14 mouse cellular contexts compared by ENCODE assay signal in genomic region chr4:138330264-138330671, GRCm38 (mm10). TPM values are rescaled to one million over a fixed set of nuclear protein-coding genes. Genes with fewer than 3 reads are reported as not detected.
DNase-seq lines count a peak whose midpoint lies in the region; ATAC-seq lines count a peak whose summit lies in the region.
"Had no signal": no experiment of that assay in that cellular context is flagged by ENCODE, and none has a peak within 500 bp of the region (broad histone marks: within the 10 kb centered on the region; RNA-seq: fewer than 3 reads in every experiment).

No protein-coding gene starts in this region.

- H3K27ac ChIP-seq in forebrain, embryonic 13.5 days: no peak overlapping the region
- no peak overlapping the region for H3K27ac ChIP-seq in forebrain, embryonic 14.5 days (ENCODE audit: low read depth, low read length)
- H3K27ac ChIP-seq in limb, embryonic 11.5 days (replicated peaks; ENCODE audit: low read depth, low read length): no peak overlapping the region
- H3K27ac ChIP-seq in limb, embryonic 10.5 days: no peak overlapping the region
- H3K27ac ChIP-seq in midbrain, embryonic 13.5 days: peak overlapping the region; percentile 35; the same call in 1 of the 2 replicates
- H3K27ac ChIP-seq: embryonic facial prominence, embryonic 13.5 days; lung, embryonic 15.5 days had no signal

- no peak for ATAC-seq in forebrain, embryonic 13.5 days
- no peak for ATAC-seq in forebrain, embryonic 14.5 days
- ATAC-seq in limb, embryonic 11.5 days (ENCODE audit: insufficient number of reproducible peaks, low FRiP score, low TSS enrichment, low read depth): no peak
- ATAC-seq in midbrain, embryonic 13.5 days: no peak
- no peak for ATAC-seq in inflammation-experienced regulatory T-cells, adult 6 months

- no peaks in the 10 kb centered on the region for H3K36me3 ChIP-seq in forebrain, embryonic 13.5 days (ENCODE audit: poor library complexity, severe bottlenecking)
- H3K36me3 ChIP-seq in forebrain, embryonic 14.5 days (ENCODE audit: control insufficient read depth, insufficient read depth, low read length): no peaks in the 10 kb centered on the region
- H3K36me3 ChIP-seq in limb, embryonic 11.5 days (ENCODE audit: control insufficient read depth, insufficient read depth, low read length): no peaks in the 10 kb centered on the region
- H3K36me3 ChIP-seq in limb, embryonic 10.5 days: no peaks in the 10 kb centered on the region
- H3K36me3 ChIP-seq in midbrain, embryonic 13.5 days: no peaks in the 10 kb centered on the region
- H3K36me3 ChIP-seq: embryonic facial prominence, embryonic 13.5 days; lung, embryonic 15.5 days had no signal

- WGBS in forebrain, embryonic 13.5 days: 18% methylated on average over 15 of the region's 15 CpGs
- 11% methylated on average over 15 of the region's 15 CpGs for WGBS in forebrain, embryonic 14.5 days
- WGBS in limb, embryonic 11.5 days: 24% methylated on average over 15 of the region's 15 CpGs
- 40% methylated on average over 15 of the region's 15 CpGs for WGBS in limb, embryonic 10.5 days
- 12% methylated on average over 15 of the region's 15 CpGs for WGBS in midbrain, embryonic 13.5 days

- no peak overlapping the region for H3K4me3 ChIP-seq in forebrain, embryonic 13.5 days
- H3K4me3 ChIP-seq in forebrain, embryonic 14.5 days (ENCODE audit: low read depth, low read length): no peak overlapping the region
- no peak overlapping the region for H3K4me3 ChIP-seq in limb, embryonic 11.5 days (ENCODE audit: low read depth, low read length)
- no peak overlapping the region for H3K4me3 ChIP-seq in limb, embryonic 10.5 days
- no peak overlapping the region for H3K4me3 ChIP-seq in midbrain, embryonic 13.5 days (replicated peaks)
- H3K4me3 ChIP-seq: embryonic facial prominence, embryonic 13.5 days; lung, embryonic 15.5 days had no signal

- 0 out of 2 replicates have a peak overlapping the region, but pooled peaks have one; percentile 1 for H3K4me2 ChIP-seq in forebrain, embryonic 13.5 days
- H3K4me2 ChIP-seq in forebrain, embryonic 14.5 days (ENCODE audit: low read length): no peak overlapping the region
- H3K4me2 ChIP-seq in limb, embryonic 11.5 days (ENCODE audit: low read depth, severe bottlenecking): no peak overlapping the region
- 0 out of 2 replicates have a peak overlapping the region, but pooled peaks have one; percentile 2 for H3K4me2 ChIP-seq in midbrain, embryonic 13.5 days (replicated peaks)
- H3K4me2 ChIP-seq: embryonic facial prominence, embryonic 13.5 days; lung, embryonic 15.5 days had no signal

- no peak overlapping the region for H3K9ac ChIP-seq in forebrain, embryonic 13.5 days
- H3K9ac ChIP-seq in forebrain, embryonic 14.5 days (ENCODE audit: low read length): no peak overlapping the region
- H3K9ac ChIP-seq in limb, embryonic 11.5 days (ENCODE audit: low read length): no peak overlapping the region
- H3K9ac ChIP-seq in midbrain, embryonic 13.5 days (replicated peaks): no peak overlapping the region
- H3K9ac ChIP-seq: embryonic facial prominence, embryonic 13.5 days; lung, embryonic 15.5 days had no signal

- peaks cover 2% of the 10 kb centered on the region; the same call in 1 of the 2 replicates for H3K4me1 ChIP-seq in forebrain, embryonic 13.5 days
- H3K4me1 ChIP-seq in forebrain, embryonic 14.5 days (ENCODE audit: control insufficient read depth, insufficient read depth, low read length): no peaks in the 10 kb centered on the region; the same call in 1 of the 2 replicates
- no peaks in the 10 kb centered on the region for H3K4me1 ChIP-seq in limb, embryonic 11.5 days (ENCODE audit: control insufficient read depth, insufficient read depth, low read length)
- H3K4me1 ChIP-seq in limb, embryonic 10.5 days: peaks cover 21% of the 10 kb centered on the region
- peaks cover 22% of the 10 kb centered on the region for H3K4me1 ChIP-seq in midbrain, embryonic 13.5 days (replicated peaks)

- H3K27me3 ChIP-seq in forebrain, embryonic 13.5 days: peaks cover 16% of the 10 kb centered on the region
- H3K27me3 ChIP-seq in forebrain, embryonic 14.5 days (replicated peaks; ENCODE audit: control insufficient read depth, insufficient read depth, low read length): 0 out of 2 replicates have a peak, but pooled peaks cover 4% of the 10 kb centered on the region
- no peaks in the 10 kb centered on the region for H3K27me3 ChIP-seq in limb, embryonic 11.5 days (ENCODE audit: control insufficient read depth, insufficient read depth, low read length)
- peaks cover 22% of the 10 kb centered on the region for H3K27me3 ChIP-seq in limb, embryonic 10.5 days (ENCODE audit: low read depth, poor library complexity, severe bottlenecking)
- peaks cover 5% of the 10 kb centered on the region; the same call in 1 of the 2 replicates for H3K27me3 ChIP-seq in midbrain, embryonic 13.5 days

- DNase-seq in forebrain, embryonic 14.5 days (ENCODE audit: low spot score): no peak
- peak; percentile 29 for DNase-seq in limb, embryonic 11.5 days (ENCODE audit: low spot score)
- DNase-seq in limb, embryonic 10.5 days (ENCODE audit: low spot score): no peak
- DNase-seq in T-cell, adult 2 months (ENCODE audit: low spot score): no peak
- DNase-seq in gastrocnemius, adult 18-20 months (ENCODE audit: low spot score): no peak
- DNase-seq: cerebellum, adult 9-10 months; heart, postnatal 4 days; kidney, adult 2 months; thymus, postnatal 36 days had no signal

- no peaks in the 10 kb centered on the region for H3K9me3 ChIP-seq in forebrain, embryonic 13.5 days (replicated peaks)
- no peaks in the 10 kb centered on the region for H3K9me3 ChIP-seq in forebrain, embryonic 14.5 days (replicated peaks; ENCODE audit: control insufficient read depth, low read length)
- H3K9me3 ChIP-seq in limb, embryonic 11.5 days (ENCODE audit: control insufficient read depth, low read length): no peaks in the 10 kb centered on the region
- H3K9me3 ChIP-seq in limb, embryonic 10.5 days (replicated peaks): no peaks in the 10 kb centered on the region
- no peaks in the 10 kb centered on the region for H3K9me3 ChIP-seq in midbrain, embryonic 13.5 days
- H3K9me3 ChIP-seq: embryonic facial prominence, embryonic 13.5 days; lung, embryonic 15.5 days had no signal

RNA-seq across cellular contexts. Expression of gene Pink1, which starts 4.2 kb away (rescaled TPM):
- polyA plus RNA-seq in forebrain, embryonic 13.5 days (2015; fragmentation: Nextera tagmentation; extraction: Ambion mirVana): 62.4 and 64.2 TPM in 2 replicates
- polyA plus RNA-seq in forebrain, embryonic 14.5 days (2014; fragmentation: Nextera tagmentation; extraction: Ambion mirVana): 42.2 and 47.6 TPM in 2 replicates
- polyA plus RNA-seq in limb, embryonic 11.5 days (2014; fragmentation: Nextera tagmentation; extraction: Ambion mirVana): 17.8 and 18.5 TPM in 2 replicates
- polyA plus RNA-seq in limb, embryonic 10.5 days (2016; fragmentation: Nextera tagmentation; extraction: Ambion mirVana): 23.9 and 32.8 TPM in 2 replicates
- polyA plus RNA-seq in midbrain, embryonic 13.5 days (2015; fragmentation: Nextera tagmentation; extraction: Ambion mirVana): 79.8 and 89.2 TPM in 2 replicates
- 100 to 1,000 TPM; 737 to 833 TPM for total RNA-seq in gastrocnemius, adult 18-20 months (2021)
- polyA plus RNA-seq in inflammation-experienced regulatory T-cells, adult 6 months (2017; shearing (Covaris generic)): 10 to 100 TPM in 2 of 3 experiments, 1 to 10 TPM in 1; 6.0 to 24.7 (median 10.8) TPM

RNA-seq across cellular contexts. Expression of gene Ddost, which starts 25.7 kb away (rescaled TPM):
- 176 and 192 TPM in 2 replicates for polyA plus RNA-seq in forebrain, embryonic 13.5 days (2015; fragmentation: Nextera tagmentation; extraction: Ambion mirVana)
- polyA plus RNA-seq in forebrain, embryonic 14.5 days (2014; fragmentation: Nextera tagmentation; extraction: Ambion mirVana): 182 and 192 TPM in 2 replicates
- polyA plus RNA-seq in limb, embryonic 11.5 days (2014; fragmentation: Nextera tagmentation; extraction: Ambion mirVana): 258 and 272 TPM in 2 replicates
- polyA plus RNA-seq in limb, embryonic 10.5 days (2016; fragmentation: Nextera tagmentation; extraction: Ambion mirVana): 311 and 314 TPM in 2 replicates
- 192 and 200 TPM in 2 replicates for polyA plus RNA-seq in midbrain, embryonic 13.5 days (2015; fragmentation: Nextera tagmentation; extraction: Ambion mirVana)
- total RNA-seq in gastrocnemius, adult 18-20 months (2021): 10 to 100 TPM; 29.5 to 34.0 TPM
- polyA plus RNA-seq in inflammation-experienced regulatory T-cells, adult 6 months (2017; shearing (Covaris generic)): 100 to 1,000 TPM; 101 to 118 (median 104) TPM

RNA-seq across cellular contexts. Expression of gene Cda, which starts 37.5 kb away (rescaled TPM):
- 1.9 and 2.2 TPM in 2 replicates for polyA plus RNA-seq in forebrain, embryonic 13.5 days (2015; fragmentation: Nextera tagmentation; extraction: Ambion mirVana)
- 2.2 and 2.3 TPM in 2 replicates for polyA plus RNA-seq in forebrain, embryonic 14.5 days (2014; fragmentation: Nextera tagmentation; extraction: Ambion mirVana)
- 4.1 and 4.5 TPM in 2 replicates for polyA plus RNA-seq in limb, embryonic 11.5 days (2014; fragmentation: Nextera tagmentation; extraction: Ambion mirVana)
- polyA plus RNA-seq in limb, embryonic 10.5 days (2016; fragmentation: Nextera tagmentation; extraction: Ambion mirVana): 4.1 and 4.9 TPM in 2 replicates
- 2.2 and 2.6 TPM in 2 replicates for polyA plus RNA-seq in midbrain, embryonic 13.5 days (2015; fragmentation: Nextera tagmentation; extraction: Ambion mirVana)
- total RNA-seq in gastrocnemius, adult 18-20 months (2021): 1 to 10 TPM in 1 of 2 experiments, under 1 TPM in 1; 0.57 to 1.1 TPM
- not detected for polyA plus RNA-seq in inflammation-experienced regulatory T-cells, adult 6 months (2017; shearing (Covaris generic))

Comparison
In these comparisons a context has a peak if more than half of its experiments do, and no peak if none do; other contexts are left out.
1. H3K4me2 ChIP-seq: peak in forebrain, embryonic 13.5 days (single experiment) and midbrain, embryonic 13.5 days (single experiment); none in forebrain, embryonic 14.5 days (single experiment) and limb, embryonic 11.5 days (single experiment).